Mouse (Mus musculus) liver, postnatal 0 days (tissue): ENCODE measurements around the gene Hspa1b.
A peak's percentile ranks its signal among the peaks of the same experiment; 100 is the strongest.

ENCODE experiments used
- CTCF ChIP-seq: sonication (generic); IDR thresholded peaks from 2 replicates; pipeline ENCODE4 v1.5.1; 2016; ENCODE audit warnings: antibody characterized with exemption, low read depth
- EP300 ChIP-seq: IDR thresholded peaks from 2 replicates; pipeline ENCODE4 v1.6.1; 2016; ENCODE audit warnings: antibody characterized with exemption, low read depth, mild to moderate bottlenecking

- TF ChIP-seq EP300 (no peak), CTCF (peak; percentile 71)
These were observed 11.4 kb downstream of the Hspa1b start for GRCm38 (mm10) chr17:34947606-34948005.
